Mouse (Mus musculus) heart, postnatal 10 days (tissue): ENCODE measurements around the gene Abca4. TPM values are rescaled to one million over a fixed set of nuclear protein-coding genes. Genes with fewer than 3 reads are reported as not detected.
"Not testable (repeated sequence)": the region's sequence is repeated elsewhere in the genome, so short reads cannot be mapped to it uniquely, and the experiment has no call there.

Source experiments
- DNase-seq, 2 experiments: peaks; one replicate each; pipeline ENCODE4 v3.0.0; 2021
- intact Hi-C: fragments of 180-260 bp; cut with DNase I; formaldehyde crosslinking; loops from one replicate; pipeline ENCODE4 v1.15.1; 2025
- total RNA-seq, 2 experiments: library from RNA; stranded (reverse); gene quantifications; 2 replicates each; pipeline ENCODE4 v1.2.3; 2021

Abca4 gene
- total RNA-seq, 2 experiments from 2014 or later, result 4.5 to 5.3 TPM

- intact Hi-C loops, result no loop called here
- DNase-seq, result no peak
These were observed 161.5 kb downstream of the Abca4 start for GRCm38 (mm10) chr3:122205753-122206152.

GRCm38 (mm10) chr3:122206279-122207070 lies 162.2 kb downstream of the Abca4 start:
- no peak for DNase-seq
- intact Hi-C loops, result no loop called here

- no peak for DNase-seq
- intact Hi-C loops, result no loop called here
These were observed 163.5 kb downstream of the Abca4 start for GRCm38 (mm10) chr3:122207766-122208165.

- intact Hi-C loops, result no loop called here
- no peak for DNase-seq
These were observed 164.3 kb downstream of the Abca4 start for GRCm38 (mm10) chr3:122208296-122209225.

- intact Hi-C loops, result no loop called here
- no peak for DNase-seq
These were observed 165.3 kb downstream of the Abca4 start for GRCm38 (mm10) chr3:122209511-122209910.

- intact Hi-C loops, result no loop called here
- no peak for DNase-seq
These were observed 166.2 kb downstream of the Abca4 start for GRCm38 (mm10) chr3:122210434-122210833.

- intact Hi-C loops, result no loop called here
- DNase-seq, result no peak
These were observed 166.6 kb downstream of the Abca4 start for GRCm38 (mm10) chr3:122210846-122211245.

- intact Hi-C loops, result no loop called here
- DNase-seq, result no peak
These were observed 167.3 kb downstream of the Abca4 start for GRCm38 (mm10) chr3:122211446-122212125.

GRCm38 (mm10) chr3:122221240-122222036 lies 177.2 kb downstream of the Abca4 start:
- DNase-seq, result no peak
- intact Hi-C loops, result no loop called here

GRCm38 (mm10) chr3:122226972-122227371 lies 182.7 kb downstream of the Abca4 start:
- DNase-seq, result not testable (repeated sequence)
- intact Hi-C loops, result loop anchor here (1.0 kb wide), 1 partner anchor 13 kb away; no protein-coding TSS in a partner anchor

Other genes starting within 250 kb of the Abca4 start
- 10 to 100 TPM; 79.9 to 90.2 TPM for gene Abcd3, start 229.1 kb upstream of the Abca4 start, total RNA-seq
- 100 to 1,000 TPM in 1 of 2 experiments, 10 to 100 TPM in 1; 93.7 to 109 TPM for gene Arhgap29, start 91.9 kb upstream of the Abca4 start, total RNA-seq
- 10 to 100 TPM; 52.4 to 56.0 TPM for gene Gclm, start 201.1 kb downstream of the Abca4 start, total RNA-seq
- gene Dnttip2, start 229.9 kb downstream of the Abca4 start, total RNA-seq, result 10 to 100 TPM; 25.3 to 30.9 TPM
- 10 to 100 TPM in 1 of 2 experiments, 1 to 10 TPM in 1; 9.3 to 10.0 TPM for gene Bcar3, start 249.7 kb downstream of the Abca4 start, total RNA-seq